Mouse (Mus musculus): Measurements from ENCODE around the gene 2300009A05Rik. TPM values are rescaled to one million over a fixed set of nuclear protein-coding genes. Genes with fewer than 3 reads are reported as not detected.

The 2300009A05Rik gene
- polyA plus RNA-seq, 1 experiment from 2014 or later, result 69.7 TPM

DNA sequence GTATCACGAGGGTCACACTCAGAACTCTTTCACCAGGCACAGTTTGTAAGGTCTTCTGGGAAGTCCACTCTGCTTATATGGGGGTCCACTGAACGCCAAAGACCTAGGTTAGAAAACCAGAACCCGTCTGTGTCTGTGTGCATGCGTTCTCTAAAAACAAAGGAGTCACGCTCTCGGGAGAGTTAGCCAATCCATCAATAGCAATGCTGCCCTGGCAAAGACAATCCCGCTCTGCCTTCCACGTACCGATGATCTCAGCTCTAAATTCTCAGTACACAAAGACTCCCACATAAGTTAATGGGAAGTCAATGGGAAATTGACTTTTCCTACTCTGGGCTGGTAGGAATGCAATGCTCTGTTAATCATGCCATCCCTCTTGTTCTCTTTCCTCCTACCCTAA is 42.8 kb downstream of the 2300009A05Rik start:
- H3K4me1 ChIP-seq (ENCODE audit: control insufficient read depth, insufficient read depth, low read depth, low read length), result no peaks in the 10 kb centered on the region
- ATAC-seq, result no peak
- H3K9ac ChIP-seq (ENCODE audit: low read depth, low read length), result no peak overlapping the region
- H3K27me3 ChIP-seq (replicated peaks; ENCODE audit: control insufficient read depth, insufficient read depth, low read length), result no peaks in the 10 kb centered on the region
- 63% methylated on average over 9 of the region's 9 CpGs for WGBS
- H3K4me2 ChIP-seq (ENCODE audit: low read length), result no peak overlapping the region
- H3K9me3 ChIP-seq (ENCODE audit: control insufficient read depth, low read length), result no peaks in the 10 kb centered on the region
- no peaks in the 10 kb centered on the region for H3K36me3 ChIP-seq (ENCODE audit: control insufficient read depth, insufficient read depth, low read length)
- no peak overlapping the region for H3K4me3 ChIP-seq (ENCODE audit: low read length)
- no peak overlapping the region for H3K27ac ChIP-seq (ENCODE audit: low read depth, low read length)

DNA sequence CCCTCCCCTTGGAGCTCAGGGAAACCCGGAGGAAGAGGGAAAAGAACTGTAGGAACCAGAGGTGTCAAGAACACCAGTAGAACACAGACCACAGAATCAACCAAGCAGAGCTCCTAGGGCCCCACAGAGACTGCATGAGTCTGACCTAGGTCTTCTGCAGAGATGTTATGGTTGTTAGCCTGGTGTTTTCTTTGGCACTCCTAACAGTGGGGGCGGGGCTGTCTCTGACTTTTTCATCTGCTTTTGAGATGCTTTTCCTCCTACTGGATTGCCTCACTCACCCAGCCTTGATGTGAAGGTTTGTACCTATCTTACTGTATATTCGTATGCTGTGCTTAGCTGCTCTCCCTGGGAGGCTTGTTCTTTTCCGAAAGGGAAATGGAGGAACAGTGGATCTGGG is 44.9 kb downstream of the 2300009A05Rik start:
- H3K4me3 ChIP-seq (ENCODE audit: low read length), result no peak overlapping the region
- 80% methylated on average over 4 of the region's 4 CpGs for WGBS
- H3K9ac ChIP-seq (ENCODE audit: low read depth, low read length), result no peak overlapping the region
- H3K36me3 ChIP-seq (ENCODE audit: control insufficient read depth, insufficient read depth, low read length), result no peaks in the 10 kb centered on the region
- no peak overlapping the region for H3K27ac ChIP-seq (ENCODE audit: low read depth, low read length)
- H3K4me1 ChIP-seq (ENCODE audit: control insufficient read depth, insufficient read depth, low read depth, low read length), result no peaks in the 10 kb centered on the region
- H3K4me2 ChIP-seq (ENCODE audit: low read length), result no peak overlapping the region
- no peaks in the 10 kb centered on the region for H3K27me3 ChIP-seq (replicated peaks; ENCODE audit: control insufficient read depth, insufficient read depth, low read length)
- H3K9me3 ChIP-seq (ENCODE audit: control insufficient read depth, low read length), result no peaks in the 10 kb centered on the region
- no peak for ATAC-seq

GRCm38 (mm10) chr9:63350030-63350429 is 49.0 kb downstream of the 2300009A05Rik start:
- Histone ChIP-seq H3K9me3 (ENCODE audit: control insufficient read depth, low read length) (no peaks in the 10 kb centered on the region), H3K27me3 (replicated peaks; ENCODE audit: control insufficient read depth, insufficient read depth, low read length) (no peaks in the 10 kb centered on the region), H3K4me3 (ENCODE audit: low read length) (no peak overlapping the region), H3K4me2 (ENCODE audit: low read length) (no peak overlapping the region), H3K4me1 (ENCODE audit: control insufficient read depth, insufficient read depth, low read depth, low read length) (peaks cover 8% of the 10 kb centered on the region), H3K27ac (ENCODE audit: low read depth, low read length) (no peak overlapping the region), H3K9ac (ENCODE audit: low read depth, low read length) (no peak overlapping the region), H3K36me3 (ENCODE audit: control insufficient read depth, insufficient read depth, low read length) (no peaks in the 10 kb centered on the region)
- 97% methylated on average over 8 of the region's 8 CpGs for WGBS
- ATAC-seq, result no peak

DNA sequence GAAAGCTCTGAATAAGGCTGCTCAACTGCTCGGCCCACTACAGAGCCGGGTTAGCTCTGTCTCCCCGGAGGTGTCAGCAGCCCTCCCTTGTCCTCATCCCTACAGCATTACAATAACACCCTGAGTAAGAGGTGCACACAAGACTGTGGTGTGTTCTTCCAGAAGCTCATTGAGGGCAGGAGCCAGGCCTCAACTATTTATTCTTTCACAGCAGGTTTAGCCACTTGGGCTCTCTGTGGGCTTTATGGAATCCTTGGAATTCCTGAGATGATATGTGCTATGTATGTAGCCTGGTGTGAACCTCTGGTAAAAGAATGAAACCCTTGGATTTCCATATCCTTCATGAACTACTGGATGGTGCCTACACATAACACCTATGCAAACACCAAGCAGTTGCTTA is 49.8 kb downstream of the 2300009A05Rik start:
- H3K27ac ChIP-seq (ENCODE audit: low read depth, low read length), result no peak overlapping the region
- no peak overlapping the region for H3K4me2 ChIP-seq (ENCODE audit: low read length)
- no peak overlapping the region for H3K4me3 ChIP-seq (ENCODE audit: low read length)
- no peaks in the 10 kb centered on the region for H3K36me3 ChIP-seq (ENCODE audit: control insufficient read depth, insufficient read depth, low read length)
- H3K9ac ChIP-seq (ENCODE audit: low read depth, low read length), result no peak overlapping the region
- no peaks in the 10 kb centered on the region for H3K9me3 ChIP-seq (ENCODE audit: control insufficient read depth, low read length)
- ATAC-seq, result no peak
- H3K4me1 ChIP-seq (ENCODE audit: control insufficient read depth, insufficient read depth, low read depth, low read length), result peaks cover 8% of the 10 kb centered on the region
- 90% methylated on average over 3 of the region's 3 CpGs for WGBS
- H3K27me3 ChIP-seq (replicated peaks; ENCODE audit: control insufficient read depth, insufficient read depth, low read length), result no peaks in the 10 kb centered on the region

GRCm38 (mm10) chr9:63348146-63348545 is 50.9 kb downstream of the 2300009A05Rik start:
- H3K27me3 ChIP-seq (replicated peaks; ENCODE audit: control insufficient read depth, insufficient read depth, low read length), result no peaks in the 10 kb centered on the region
- no peak overlapping the region for H3K4me2 ChIP-seq (ENCODE audit: low read length)
- H3K4me1 ChIP-seq (ENCODE audit: control insufficient read depth, insufficient read depth, low read depth, low read length), result peaks cover 8% of the 10 kb centered on the region
- H3K9ac ChIP-seq (ENCODE audit: low read depth, low read length), result no peak overlapping the region
- no peak overlapping the region for H3K27ac ChIP-seq (ENCODE audit: low read depth, low read length)
- H3K4me3 ChIP-seq (ENCODE audit: low read length), result no peak overlapping the region
- WGBS, result 73% methylated on average over 1 of the region's 1 CpGs
- no peaks in the 10 kb centered on the region for H3K9me3 ChIP-seq (ENCODE audit: control insufficient read depth, low read length)
- ATAC-seq, result no peak
- H3K36me3 ChIP-seq (ENCODE audit: control insufficient read depth, insufficient read depth, low read length), result no peaks in the 10 kb centered on the region

- Histone ChIP-seq H3K4me3 (ENCODE audit: low read length) (no peak overlapping the region), H3K27ac (ENCODE audit: low read depth, low read length) (no peak overlapping the region), H3K4me2 (ENCODE audit: low read length) (no peak overlapping the region), H3K36me3 (ENCODE audit: control insufficient read depth, insufficient read depth, low read length) (no peaks in the 10 kb centered on the region), H3K4me1 (ENCODE audit: control insufficient read depth, insufficient read depth, low read depth, low read length) (peaks cover 8% of the 10 kb centered on the region), H3K9ac (ENCODE audit: low read depth, low read length) (no peak overlapping the region), H3K9me3 (ENCODE audit: control insufficient read depth, low read length) (no peaks in the 10 kb centered on the region), H3K27me3 (replicated peaks; ENCODE audit: control insufficient read depth, insufficient read depth, low read length) (no peaks in the 10 kb centered on the region)
- WGBS, result 49% methylated on average over 6 of the region's 6 CpGs
- ATAC-seq, result no peak
Measured at GRCm38 (mm10) chr9:63346029-63346428, 53.0 kb downstream of the 2300009A05Rik start.

Other genes starting within 250 kb of the 2300009A05Rik start
- gene Map2k5, start 21.3 kb downstream of the 2300009A05Rik start, polyA plus RNA-seq (2015; fragmentation: Nextera tagmentation; extraction: Ambion mirVana), result 31.2 and 31.6 TPM in 2 replicates
- 0.14 and 0.16 TPM in 2 replicates for gene Iqch, start 203.2 kb upstream of the 2300009A05Rik start, polyA plus RNA-seq (2015; fragmentation: Nextera tagmentation; extraction: Ambion mirVana)
- 63.4 and 66.0 TPM in 2 replicates for gene Aagab, start 203.4 kb upstream of the 2300009A05Rik start, polyA plus RNA-seq (2015; fragmentation: Nextera tagmentation; extraction: Ambion mirVana)